Mouse (Mus musculus): ENCODE data around the gene Ghrhr.

Gene Ghrhr

GRCm38 (mm10) chr6:55392453-55392852 lies 16.4 kb downstream of the Ghrhr start:
- DNase-seq (ENCODE audit: low read depth in 1 of 2, low spot score in 2 of 2), result no peak

GRCm38 (mm10) chr6:55394854-55395253 lies 18.8 kb downstream of the Ghrhr start:
- no peak for DNase-seq (ENCODE audit: low read depth in 1 of 2, low spot score in 2 of 2)

GRCm38 (mm10) chr6:55396176-55396575 lies 20.1 kb downstream of the Ghrhr start:
- DNase-seq (ENCODE audit: low read depth in 1 of 2, low spot score in 2 of 2), result no peak

- DNase-seq (ENCODE audit: low read depth in 1 of 2, low spot score in 2 of 2), result no peak
These were observed 20.5 kb downstream of the Ghrhr start for GRCm38 (mm10) chr6:55396622-55397041.

GRCm38 (mm10) chr6:55398869-55399628 lies 23.0 kb downstream of the Ghrhr start:
- DNase-seq (ENCODE audit: low read depth in 1 of 2, low spot score in 2 of 2), result no peak

- DNase-seq (ENCODE audit: low read depth in 1 of 2, low spot score in 2 of 2), result no peak
These were observed 23.8 kb downstream of the Ghrhr start for GRCm38 (mm10) chr6:55399910-55400309.

GRCm38 (mm10) chr6:55402041-55402776 lies 26.1 kb downstream of the Ghrhr start:
- no peak for DNase-seq (ENCODE audit: low read depth in 1 of 2, low spot score in 2 of 2)

- no peak for DNase-seq (ENCODE audit: low read depth in 1 of 2, low spot score in 2 of 2)
These were observed 27.6 kb downstream of the Ghrhr start for GRCm38 (mm10) chr6:55403411-55404309.

- no peak for DNase-seq (ENCODE audit: low read depth in 1 of 2, low spot score in 2 of 2)
These were observed 28.4 kb downstream of the Ghrhr start for GRCm38 (mm10) chr6:55404421-55404990.

- no peak for DNase-seq (ENCODE audit: low read depth in 1 of 2, low spot score in 2 of 2)
These were observed 31.2 kb downstream of the Ghrhr start for GRCm38 (mm10) chr6:55407345-55407744.

- no peak for DNase-seq (ENCODE audit: low read depth in 1 of 2, low spot score in 2 of 2)
These were observed 34.2 kb downstream of the Ghrhr start for GRCm38 (mm10) chr6:55410119-55410775.

GRCm38 (mm10) chr6:55410977-55411376 lies 34.9 kb downstream of the Ghrhr start:
- DNase-seq (ENCODE audit: low read depth in 1 of 2, low spot score in 2 of 2), result no peak

GRCm38 (mm10) chr6:55416202-55416601 lies 40.1 kb downstream of the Ghrhr start:
- DNase-seq (ENCODE audit: low read depth in 1 of 2, low spot score in 2 of 2), result no peak

GRCm38 (mm10) chr6:55418746-55419410 lies 42.8 kb downstream of the Ghrhr start:
- no peak for DNase-seq (ENCODE audit: low read depth in 1 of 2, low spot score in 2 of 2)

- DNase-seq (ENCODE audit: low read depth in 1 of 2, low spot score in 2 of 2), result no peak
These were observed 44.3 kb downstream of the Ghrhr start for GRCm38 (mm10) chr6:55420411-55420810.

- no peak for DNase-seq (ENCODE audit: low read depth in 1 of 2, low spot score in 2 of 2)
These were observed 44.8 kb downstream of the Ghrhr start for GRCm38 (mm10) chr6:55420869-55421361.

- no peak for DNase-seq (ENCODE audit: low read depth in 1 of 2, low spot score in 2 of 2)
These were observed 56.0 kb downstream of the Ghrhr start for GRCm38 (mm10) chr6:55432121-55432520.

GRCm38 (mm10) chr6:55434360-55434759 lies 58.3 kb downstream of the Ghrhr start:
- no peak for DNase-seq (ENCODE audit: low read depth in 1 of 2, low spot score in 2 of 2)

GRCm38 (mm10) chr6:55435266-55436159 lies 59.4 kb downstream of the Ghrhr start:
- no peak for DNase-seq (ENCODE audit: low read depth in 1 of 2, low spot score in 2 of 2)

All from monocyte, adult 2 months (primary cell).